Mouse (Mus musculus): ENCODE results near the gene Kifc3. TPM values are rescaled to one million over a fixed set of nuclear protein-coding genes. Genes with fewer than 3 reads are reported as not detected.

The Kifc3 gene
- polyA plus RNA-seq, 1 experiment from 2014 or later = 13.2 TPM

- no peak overlapping the region for H3K4me3 ChIP-seq
- 63% methylated on average over 2 of the region's 2 CpGs for WGBS
- H3K36me3 ChIP-seq = no peaks in the 10 kb centered on the region
- H3K9me3 ChIP-seq (replicated peaks) = no peaks in the 10 kb centered on the region
- 0 out of 2 replicates have a peak, but pooled peaks cover 3% of the 10 kb centered on the region for H3K27me3 ChIP-seq (ENCODE audit: low read depth, poor library complexity, severe bottlenecking)
- H3K4me1 ChIP-seq = peaks cover 43% of the 10 kb centered on the region
- no peak overlapping the region for H3K27ac ChIP-seq
- no peak for DNase-seq (ENCODE audit: low spot score)
Observed at GRCm38 (mm10) chr8:95146044-95146745, 56.4 kb downstream of the Kifc3 start.

GRCm38 (mm10) chr8:95144631-95145015 is 58.0 kb downstream of the Kifc3 start:
- H3K9me3 ChIP-seq (replicated peaks) = no peaks in the 10 kb centered on the region
- no peak overlapping the region for H3K27ac ChIP-seq
- no peaks in the 10 kb centered on the region for H3K36me3 ChIP-seq
- H3K4me1 ChIP-seq = peaks cover 50% of the 10 kb centered on the region
- H3K27me3 ChIP-seq (ENCODE audit: low read depth, poor library complexity, severe bottlenecking) = peaks cover 17% of the 10 kb centered on the region
- WGBS = 63% methylated on average over 2 of the region's 2 CpGs
- H3K4me3 ChIP-seq = no peak overlapping the region
- DNase-seq (ENCODE audit: low spot score) = no peak

GRCm38 (mm10) chr8:95143805-95144630 is 58.6 kb downstream of the Kifc3 start:
- H3K4me3 ChIP-seq = no peak overlapping the region
- no peak for DNase-seq (ENCODE audit: low spot score)
- H3K9me3 ChIP-seq (replicated peaks) = no peaks in the 10 kb centered on the region
- no peaks in the 10 kb centered on the region for H3K36me3 ChIP-seq
- 79% methylated on average over 6 of the region's 6 CpGs for WGBS
- H3K27ac ChIP-seq = no peak overlapping the region
- H3K27me3 ChIP-seq (ENCODE audit: low read depth, poor library complexity, severe bottlenecking) = peaks cover 22% of the 10 kb centered on the region
- H3K4me1 ChIP-seq = peaks cover 44% of the 10 kb centered on the region

GRCm38 (mm10) chr8:95142985-95143804 is 59.4 kb downstream of the Kifc3 start:
- Histone ChIP-seq H3K27ac (peak overlapping the region; percentile 88), H3K36me3 (no peaks in the 10 kb centered on the region), H3K4me1 (peaks cover 46% of the 10 kb centered on the region), H3K27me3 (ENCODE audit: low read depth, poor library complexity, severe bottlenecking) (peaks cover 30% of the 10 kb centered on the region), H3K4me3 (peak overlapping the region; percentile 83), H3K9me3 (replicated peaks) (no peaks in the 10 kb centered on the region)
- DNase-seq (ENCODE audit: low spot score) = no peak
- 18% methylated on average over 17 of the region's 17 CpGs for WGBS

GRCm38 (mm10) chr8:95142075-95142831 is 60.4 kb downstream of the Kifc3 start:
- DNase-seq (ENCODE audit: low spot score) = peak; percentile 80
- H3K27me3 ChIP-seq (ENCODE audit: low read depth, poor library complexity, severe bottlenecking) = peaks cover 40% of the 10 kb centered on the region
- peak overlapping the region; percentile 88 for H3K27ac ChIP-seq
- no peaks in the 10 kb centered on the region for H3K9me3 ChIP-seq (replicated peaks)
- H3K4me3 ChIP-seq = peak overlapping the region; percentile 83
- H3K4me1 ChIP-seq = peaks cover 56% of the 10 kb centered on the region
- WGBS = under 1% methylated on average over 56 of the region's 66 CpGs
- no peaks in the 10 kb centered on the region for H3K36me3 ChIP-seq

- no peak for DNase-seq (ENCODE audit: low spot score)
- H3K36me3 ChIP-seq = no peaks in the 10 kb centered on the region
- H3K4me3 ChIP-seq = peak overlapping the region; percentile 83
- 4% methylated on average over 6 of the region's 6 CpGs for WGBS
- no peaks in the 10 kb centered on the region for H3K9me3 ChIP-seq (replicated peaks)
- H3K27me3 ChIP-seq (ENCODE audit: low read depth, poor library complexity, severe bottlenecking) = peaks cover 47% of the 10 kb centered on the region
- peak overlapping the region; percentile 88 for H3K27ac ChIP-seq
- peaks cover 61% of the 10 kb centered on the region for H3K4me1 ChIP-seq
Observed at GRCm38 (mm10) chr8:95141469-95142074, 61.0 kb downstream of the Kifc3 start.

DNA sequence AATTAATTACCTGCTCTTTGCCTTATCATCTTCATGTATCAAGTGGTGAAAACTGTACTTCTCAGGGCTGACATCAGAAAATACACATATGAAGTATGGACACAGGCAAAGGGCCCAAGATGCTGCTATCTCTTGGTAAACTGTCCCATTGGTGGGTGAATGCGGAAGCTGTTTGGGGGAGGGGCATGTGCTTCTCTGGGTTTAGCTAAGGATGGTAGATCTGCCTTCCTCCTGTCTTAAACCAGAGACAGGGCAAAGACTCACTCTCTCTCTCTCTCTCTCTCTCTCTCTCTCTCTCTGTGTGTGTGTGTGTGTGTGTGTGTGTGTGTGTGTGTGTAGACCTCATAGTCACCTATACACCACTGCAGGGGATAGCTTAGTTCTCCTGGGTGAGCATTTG is 61.6 kb downstream of the Kifc3 start:
- WGBS = 93% methylated on average over 1 of the region's 1 CpGs
- Histone ChIP-seq H3K9me3 (replicated peaks) (no peaks in the 10 kb centered on the region), H3K27me3 (ENCODE audit: low read depth, poor library complexity, severe bottlenecking) (peaks cover 52% of the 10 kb centered on the region), H3K27ac (no peak overlapping the region), H3K4me3 (no peak overlapping the region), H3K4me1 (peaks cover 61% of the 10 kb centered on the region), H3K36me3 (no peaks in the 10 kb centered on the region)
- no peak for DNase-seq (ENCODE audit: low spot score)

- Histone ChIP-seq H3K4me1 (peaks cover 61% of the 10 kb centered on the region), H3K36me3 (no peaks in the 10 kb centered on the region), H3K27me3 (ENCODE audit: low read depth, poor library complexity, severe bottlenecking) (peaks cover 53% of the 10 kb centered on the region), H3K9me3 (replicated peaks) (no peaks in the 10 kb centered on the region), H3K4me3 (no peak overlapping the region), H3K27ac (0 out of 2 replicates have a peak overlapping the region, but pooled peaks have one; percentile 25)
- no peak for DNase-seq (ENCODE audit: low spot score)
- 65% methylated on average over 5 of the region's 5 CpGs for WGBS
Observed at GRCm38 (mm10) chr8:95140555-95140954, 62.1 kb downstream of the Kifc3 start.

GRCm38 (mm10) chr8:95139051-95139365 is 63.6 kb downstream of the Kifc3 start:
- no peak for DNase-seq (ENCODE audit: low spot score)
- 71% methylated on average over 1 of the region's 1 CpGs for WGBS
- Histone ChIP-seq H3K9me3 (replicated peaks) (no peaks in the 10 kb centered on the region), H3K27me3 (ENCODE audit: low read depth, poor library complexity, severe bottlenecking) (peaks cover 53% of the 10 kb centered on the region), H3K36me3 (peaks cover 6% of the 10 kb centered on the region; the same call in 1 of the 2 replicates), H3K4me1 (peaks cover 53% of the 10 kb centered on the region), H3K27ac (no peak overlapping the region), H3K4me3 (no peak overlapping the region)

GRCm38 (mm10) chr8:95138341-95139050 is 64.1 kb downstream of the Kifc3 start:
- Histone ChIP-seq H3K4me3 (peak overlapping the region; percentile 44), H3K36me3 (peaks cover 6% of the 10 kb centered on the region; the same call in 1 of the 2 replicates), H3K27ac (no peak overlapping the region; the same call in 1 of the 2 replicates), H3K9me3 (replicated peaks) (no peaks in the 10 kb centered on the region), H3K4me1 (peaks cover 48% of the 10 kb centered on the region), H3K27me3 (ENCODE audit: low read depth, poor library complexity, severe bottlenecking) (peaks cover 53% of the 10 kb centered on the region)
- whole genome bisulfite sequencing = 31% methylated on average over 6 of the region's 6 CpGs
- DNase-seq (ENCODE audit: low spot score) = no peak

- H3K27ac ChIP-seq = no peak overlapping the region; the same call in 1 of the 2 replicates
- H3K27me3 ChIP-seq (ENCODE audit: low read depth, poor library complexity, severe bottlenecking) = peaks cover 53% of the 10 kb centered on the region
- peak; percentile 59 for DNase-seq (ENCODE audit: low spot score)
- no peaks in the 10 kb centered on the region for H3K9me3 ChIP-seq (replicated peaks)
- peaks cover 10% of the 10 kb centered on the region; the same call in 1 of the 2 replicates for H3K36me3 ChIP-seq
- under 1% methylated on average over 28 of the region's 28 CpGs for WGBS
- H3K4me3 ChIP-seq = peak overlapping the region; percentile 44
- peaks cover 40% of the 10 kb centered on the region for H3K4me1 ChIP-seq
Observed at GRCm38 (mm10) chr8:95137641-95138098, 64.9 kb downstream of the Kifc3 start.
